Mouse (Mus musculus) skeletal muscle tissue, adult 2 months (tissue): ENCODE data around the gene R3hdml.
"Not testable (repeated sequence)": the region's sequence is repeated elsewhere in the genome, so short reads cannot be mapped to it uniquely, and the experiment has no call there.

Source experiments
- DNase-seq: peaks from one replicate; pipeline ENCODE4 v3.0.0-alpha.2; 2012; ENCODE audit warnings: low read depth, low spot score

R3hdml gene

DNA sequence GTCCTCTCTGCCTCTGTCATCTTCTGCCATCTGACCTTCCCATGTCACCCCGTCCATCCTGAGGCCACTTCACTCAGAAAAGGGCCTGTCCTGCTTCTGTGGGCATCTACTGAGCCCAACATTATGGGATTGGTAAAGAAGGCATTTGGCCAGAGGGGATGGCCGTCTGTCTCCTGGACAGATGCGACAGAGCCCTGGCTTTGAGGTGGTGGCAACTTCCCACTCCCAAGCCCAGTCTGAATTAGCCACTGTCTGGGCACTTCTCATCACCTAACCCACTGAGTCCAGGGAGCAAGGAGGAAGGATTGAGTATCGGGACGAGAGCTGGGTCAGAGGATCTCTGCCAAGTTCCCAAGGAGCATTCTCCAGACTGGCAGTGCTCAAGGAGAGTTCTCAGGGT is at the start of gene R3hdml:
Gene R3hdml (plus strand): TSS at position 301 of the 400 bp plus-strand sequence.
- no peak for DNase-seq

DNA sequence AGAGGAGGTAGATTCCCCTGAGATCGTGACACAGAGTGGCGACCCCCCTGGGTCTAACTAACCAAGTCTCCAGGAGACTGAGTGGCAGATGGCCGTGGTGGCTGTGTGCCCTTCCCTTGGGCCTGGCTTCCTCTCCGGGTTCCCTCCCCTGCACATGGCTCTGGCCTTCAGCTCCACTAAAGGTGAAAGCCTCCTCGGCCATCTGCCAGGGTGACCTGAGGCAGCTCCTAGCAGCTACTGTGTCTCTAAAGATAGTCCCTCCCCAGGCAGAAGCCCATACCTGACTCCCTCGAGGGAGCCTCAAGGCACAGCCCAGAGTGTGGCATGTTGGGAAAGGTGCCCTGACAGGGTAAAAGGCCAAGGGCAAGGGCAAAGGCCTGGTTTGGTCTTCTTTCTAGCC is 48.6 kb upstream of the R3hdml start:
- peak; percentile 81 for DNase-seq

DNA sequence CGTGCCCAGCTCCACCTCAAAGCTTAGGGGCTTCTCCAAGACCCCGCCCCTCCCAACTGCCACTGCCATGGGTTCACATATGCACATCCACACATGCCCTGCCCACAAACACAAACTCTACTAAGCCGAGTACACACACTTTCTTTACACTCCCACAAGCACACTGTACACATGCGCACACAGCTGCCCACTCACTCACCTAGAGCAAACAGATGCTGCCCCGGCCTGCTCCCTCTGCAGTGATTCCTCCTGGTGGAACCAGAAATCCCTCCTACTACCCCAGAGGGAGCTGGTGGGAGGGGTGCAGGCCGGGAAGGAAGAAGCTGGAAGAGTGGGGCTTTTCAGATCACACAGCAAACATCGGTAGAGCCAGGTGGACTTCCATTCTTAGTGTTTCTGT is 48.1 kb upstream of the R3hdml start:
- no peak for DNase-seq

DNA sequence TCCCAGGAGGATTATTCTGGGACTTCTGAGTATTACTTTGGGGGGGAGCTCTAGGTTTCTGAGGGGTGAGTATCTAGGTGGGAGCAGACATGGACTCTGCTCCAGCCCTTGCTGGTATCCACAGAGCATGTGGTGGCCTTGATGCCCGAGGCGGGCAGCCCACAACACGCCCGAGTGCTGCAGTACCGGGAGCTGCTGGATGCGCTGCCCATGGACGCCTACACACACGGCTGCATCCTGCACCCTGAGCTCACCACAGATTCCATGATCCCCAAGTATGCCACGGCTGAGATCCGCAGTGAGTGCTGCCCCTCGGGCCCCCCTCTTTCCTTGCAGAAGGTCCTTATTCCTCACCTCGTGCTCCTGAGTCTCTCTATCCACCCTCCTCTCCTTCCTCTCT is 44.7 kb upstream of the R3hdml start:
- no peak for DNase-seq

DNA sequence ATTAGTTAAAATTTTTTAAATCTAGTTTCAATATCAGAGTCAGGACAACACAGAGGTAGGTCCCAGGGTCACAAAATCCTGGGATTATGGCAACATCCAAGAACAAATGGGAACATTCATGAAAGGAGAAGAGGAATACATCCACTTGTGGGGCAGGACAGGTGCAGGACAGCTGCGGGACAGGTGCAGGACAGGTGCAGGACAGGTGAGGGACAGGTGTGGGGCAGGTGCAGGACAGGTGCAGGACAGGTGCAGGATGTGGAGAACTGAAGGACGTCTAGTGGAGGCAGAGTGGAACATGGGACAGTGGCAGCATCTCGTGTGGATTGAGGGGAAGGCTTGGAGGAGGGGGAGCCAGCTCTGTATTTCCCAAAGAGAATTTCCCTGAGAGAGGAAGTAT is 42.8 kb upstream of the R3hdml start:
- DNase-seq: no peak

DNA sequence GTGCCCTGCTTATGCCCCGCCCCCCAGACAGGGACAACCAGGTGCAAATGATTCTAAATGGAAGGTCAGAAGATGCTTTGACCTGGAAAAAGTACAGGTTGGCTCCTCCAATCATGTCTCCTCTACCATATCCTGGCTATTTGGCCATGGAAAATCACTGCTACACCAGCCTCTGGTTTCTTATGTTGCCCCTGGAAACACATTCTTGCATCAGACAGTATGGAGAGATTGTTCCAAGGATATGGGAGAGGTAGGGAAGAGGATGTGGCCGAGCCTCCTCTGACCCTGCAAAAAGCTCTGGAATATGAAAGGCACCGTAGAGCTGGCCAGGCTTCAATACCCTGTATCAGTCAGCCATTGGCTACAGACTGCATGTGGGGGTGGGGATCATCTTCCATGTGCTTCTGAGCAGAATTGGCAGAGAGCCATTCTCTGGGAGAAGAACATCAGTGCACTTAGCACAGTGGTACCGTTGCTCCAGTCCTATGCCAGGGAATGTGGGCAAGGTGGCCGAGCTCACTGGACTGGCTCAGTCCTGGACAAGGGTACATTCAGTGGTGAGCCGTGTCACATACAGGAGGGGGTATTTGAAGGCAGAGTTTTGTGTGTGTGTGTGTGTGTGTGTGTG is 41.3 kb upstream of the R3hdml start:
- no peak for DNase-seq

DNA sequence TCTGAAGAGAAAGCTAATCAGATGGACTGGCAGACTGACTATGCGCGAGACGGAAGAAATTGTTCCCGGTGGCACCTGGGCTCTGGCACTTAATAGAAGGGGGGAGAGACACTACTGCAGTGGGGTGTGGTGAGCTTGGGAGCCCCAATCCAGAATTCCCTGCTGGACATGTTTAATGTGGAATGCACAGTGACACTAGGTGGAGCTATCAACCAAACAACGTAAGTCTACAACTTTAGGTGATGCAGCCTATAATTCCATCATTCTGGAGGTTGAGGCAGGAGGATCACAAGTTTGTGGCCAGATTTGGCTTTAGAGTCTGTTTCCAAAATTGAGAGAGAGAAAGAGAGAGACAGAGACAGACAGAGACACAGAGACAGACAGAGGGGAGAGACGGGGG is 39.4 kb upstream of the R3hdml start:
- no peak for DNase-seq

DNA sequence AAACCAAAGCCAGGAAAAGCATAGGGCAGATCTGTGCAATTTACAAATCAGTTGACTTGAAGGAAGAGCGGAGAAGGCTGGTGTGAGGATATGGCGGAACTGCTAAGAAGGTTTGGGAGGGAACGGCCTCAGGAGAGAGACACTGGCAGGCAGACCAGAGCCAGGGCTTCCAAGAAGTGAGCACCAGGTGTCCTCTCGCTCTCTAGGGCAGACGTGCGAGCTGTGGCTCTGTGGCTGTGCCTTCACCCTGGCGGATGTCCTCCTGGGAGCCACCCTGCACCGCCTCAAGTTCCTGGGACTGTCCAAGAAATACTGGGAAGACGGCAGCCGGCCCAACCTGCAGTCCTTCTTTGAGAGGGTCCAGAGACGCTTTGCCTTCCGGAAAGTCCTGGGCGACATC is 38.7 kb upstream of the R3hdml start:
- DNase-seq: no peak

DNA sequence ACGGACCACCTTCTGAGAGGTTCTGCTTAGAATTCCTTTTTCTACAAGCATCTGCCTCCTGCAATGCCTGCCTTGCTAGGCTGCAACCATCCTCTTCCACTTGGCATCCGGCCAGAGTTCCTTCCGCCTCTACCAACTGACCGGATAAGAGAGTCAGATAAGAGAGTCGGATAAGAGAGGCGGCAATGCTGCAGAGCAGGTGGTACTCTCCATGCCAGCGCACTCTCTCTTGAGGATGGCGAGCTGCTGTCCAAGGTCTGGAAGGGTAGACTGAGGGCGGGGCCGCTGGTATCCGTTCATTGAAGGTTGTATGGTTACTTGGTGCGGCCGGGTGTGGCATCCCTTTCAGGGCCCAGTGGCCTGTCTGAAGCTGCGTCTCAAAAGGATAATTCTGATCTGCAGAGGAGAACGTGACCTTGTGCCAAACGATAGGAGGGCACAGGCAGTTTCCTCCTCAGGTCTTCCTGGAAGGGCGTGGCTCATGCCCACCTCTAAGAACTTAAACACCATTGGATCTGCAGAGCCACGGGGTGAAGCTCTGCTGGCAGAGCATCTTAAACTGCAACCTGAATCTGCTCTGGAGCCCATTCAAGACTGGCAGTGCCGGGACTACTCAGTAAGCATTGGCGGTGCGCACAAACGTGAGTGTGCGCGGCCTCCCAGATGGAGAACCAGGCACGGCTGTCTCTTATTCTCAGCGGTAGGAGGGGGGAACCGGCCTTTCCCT is 33.4 kb upstream of the R3hdml start:
- peak; percentile 81 for DNase-seq

DNA sequence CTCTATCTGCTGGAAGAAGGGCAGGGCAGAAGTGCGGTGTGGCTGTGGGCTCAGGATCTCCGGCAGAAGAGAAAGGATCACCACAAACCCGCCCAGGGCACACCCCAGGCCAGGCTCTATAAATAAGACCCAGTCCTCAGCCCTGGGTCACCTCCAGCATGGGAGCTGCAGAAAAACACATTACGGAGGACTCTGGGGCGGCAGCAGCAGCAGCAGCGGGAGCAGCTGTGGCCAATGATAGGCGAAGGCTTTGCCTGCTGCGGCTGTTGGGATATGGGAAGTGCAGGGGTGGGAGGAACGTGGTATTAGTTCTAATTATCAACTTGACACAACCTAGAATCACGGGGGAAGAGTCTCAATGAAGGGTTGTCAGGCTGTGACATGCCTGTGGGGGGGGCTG is 32.7 kb upstream of the R3hdml start:
- peak; percentile 76 for DNase-seq

DNA sequence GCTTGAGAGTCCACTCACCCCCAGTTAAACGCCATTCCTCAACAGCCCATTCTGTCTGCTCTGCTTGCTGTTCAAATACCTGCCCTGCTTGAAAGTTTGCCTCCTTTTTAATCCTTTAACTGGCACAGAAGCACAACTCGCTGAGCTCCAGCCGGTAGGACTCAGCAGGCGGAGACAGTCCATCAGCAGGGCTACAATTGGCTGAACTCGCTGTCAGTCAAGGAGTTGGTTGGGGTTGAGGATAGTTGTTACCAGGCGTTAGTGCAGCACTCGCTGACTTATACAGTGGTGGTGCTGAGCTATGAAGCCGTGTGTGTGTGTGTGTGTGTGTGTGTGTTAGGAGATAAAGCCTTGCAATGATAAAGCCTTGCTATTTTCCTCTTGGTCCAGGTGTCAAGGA is 31.5 kb upstream of the R3hdml start:
- no peak for DNase-seq

DNA sequence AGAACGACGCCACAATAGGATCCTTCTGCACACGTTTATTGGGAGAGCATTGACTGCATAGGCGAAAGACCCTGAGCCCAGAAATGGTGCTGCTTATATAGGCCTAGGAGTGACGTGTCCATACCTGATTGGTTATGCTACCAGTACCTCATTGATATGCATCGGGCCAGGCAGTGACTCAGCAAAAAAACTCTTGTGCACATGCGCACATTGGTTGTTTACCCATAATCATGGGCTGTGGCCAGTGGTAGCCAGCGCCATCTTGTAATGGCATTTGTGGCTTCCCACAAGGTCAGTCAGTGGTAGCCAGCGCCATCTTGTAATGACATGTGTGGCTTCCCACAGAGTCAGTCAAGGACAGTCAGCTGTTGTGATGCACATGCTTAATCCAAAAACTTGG is 30.8 kb upstream of the R3hdml start:
- not testable (repeated sequence) for DNase-seq

DNA sequence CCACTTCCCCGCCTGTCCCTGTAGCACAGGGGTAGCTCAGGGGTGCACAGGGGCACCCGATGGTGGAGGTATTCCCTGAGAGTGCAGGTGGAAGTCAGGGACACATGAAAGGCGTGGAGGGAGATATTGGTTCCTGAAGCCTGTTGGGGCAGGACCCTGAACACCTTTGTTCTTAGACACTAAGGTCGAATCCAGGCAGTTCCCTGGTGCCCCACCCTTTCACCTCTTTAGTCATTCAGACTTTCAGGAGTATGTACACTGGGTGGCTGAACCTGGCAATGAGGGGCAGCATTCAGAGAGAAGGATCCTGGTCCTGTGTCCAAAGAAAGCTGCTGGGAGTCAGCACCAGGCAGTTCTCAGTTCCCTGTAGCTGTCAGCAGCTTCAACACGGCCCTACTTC is 29.7 kb upstream of the R3hdml start:
- no peak for DNase-seq

DNA sequence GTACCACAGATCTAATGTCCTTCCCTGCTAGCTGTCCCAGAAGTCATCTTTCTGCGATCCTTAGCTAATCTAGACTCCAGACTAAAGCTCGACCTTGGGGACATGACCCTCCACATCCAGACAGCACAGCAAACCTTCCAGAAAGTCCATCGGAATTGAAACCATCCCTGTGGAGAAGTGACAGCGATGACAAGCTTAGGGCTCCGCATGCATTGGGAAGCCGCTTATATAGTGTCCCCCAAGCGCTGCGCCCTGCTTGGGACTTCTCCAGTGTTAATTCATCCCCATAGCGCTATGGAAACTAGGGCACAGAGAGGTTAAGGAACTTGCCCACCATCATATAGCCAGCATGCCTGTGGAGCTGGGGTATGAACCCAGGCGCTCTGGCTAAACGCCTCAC is 29.3 kb upstream of the R3hdml start:
- DNase-seq: no peak

DNA sequence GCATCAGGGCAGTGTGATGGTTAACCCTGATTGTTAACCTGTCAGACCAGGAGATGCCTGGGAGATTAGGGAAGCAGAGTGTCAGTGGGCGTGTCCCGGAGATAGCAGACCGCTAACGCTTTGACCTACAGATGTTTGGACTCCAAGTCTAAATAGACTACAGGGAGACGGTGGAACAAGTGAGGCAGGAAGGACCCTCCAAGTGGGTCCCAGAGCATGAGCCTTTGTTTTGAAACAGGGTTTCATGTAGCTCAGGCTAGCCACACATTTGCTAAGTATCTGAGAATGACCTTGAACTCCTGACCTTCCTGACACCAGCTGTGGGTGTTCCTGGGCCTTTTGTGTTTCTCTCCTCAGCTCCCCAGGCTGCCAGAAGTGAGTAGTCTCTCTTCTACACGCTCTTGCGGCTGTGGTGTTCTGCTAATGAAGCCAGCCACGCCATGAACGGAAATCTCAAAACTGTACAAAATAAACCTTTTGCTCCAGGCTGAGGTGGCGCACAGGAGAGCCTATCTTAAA is 28.8 kb upstream of the R3hdml start:
- no peak for DNase-seq

DNA sequence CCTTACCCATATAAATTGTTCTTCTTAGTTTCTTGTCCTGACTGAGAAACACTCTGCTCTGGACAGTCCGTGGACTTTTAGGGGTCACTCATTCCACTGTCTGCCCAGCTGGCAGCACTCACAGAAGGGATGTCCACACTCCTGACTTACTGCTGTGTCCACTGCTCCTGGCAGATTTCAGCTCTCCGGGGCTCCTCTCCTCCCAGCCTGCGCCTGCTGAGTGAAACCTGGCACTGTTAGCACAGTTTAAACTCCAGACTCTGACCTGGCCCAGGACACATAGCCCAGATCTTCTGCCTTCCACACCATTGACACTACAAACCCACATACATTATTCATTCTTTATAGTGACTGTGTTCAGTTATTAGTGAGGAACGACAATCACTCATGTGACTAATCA is 28.1 kb upstream of the R3hdml start:
- DNase-seq: peak; percentile 52

DNA sequence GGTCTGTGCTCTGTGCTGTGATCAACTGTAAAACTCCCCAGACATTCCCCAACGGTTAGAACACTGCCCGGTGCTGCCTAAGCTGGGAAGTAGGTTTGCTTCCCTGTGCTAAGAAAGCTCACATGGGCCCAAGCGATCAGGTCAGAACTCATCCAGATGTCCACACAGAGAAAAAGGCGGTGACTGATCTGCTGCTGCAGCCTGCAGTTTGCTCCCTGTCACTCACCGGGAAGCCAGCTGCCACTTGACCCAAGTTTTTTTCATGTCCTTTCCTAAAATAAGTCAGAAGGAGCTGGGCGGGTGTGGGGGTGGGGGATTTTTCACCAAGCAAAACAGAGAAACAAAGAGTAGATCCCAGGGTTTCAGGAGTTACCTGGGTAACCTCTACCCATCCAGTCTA is 27.6 kb upstream of the R3hdml start:
- peak; percentile 63 for DNase-seq

DNA sequence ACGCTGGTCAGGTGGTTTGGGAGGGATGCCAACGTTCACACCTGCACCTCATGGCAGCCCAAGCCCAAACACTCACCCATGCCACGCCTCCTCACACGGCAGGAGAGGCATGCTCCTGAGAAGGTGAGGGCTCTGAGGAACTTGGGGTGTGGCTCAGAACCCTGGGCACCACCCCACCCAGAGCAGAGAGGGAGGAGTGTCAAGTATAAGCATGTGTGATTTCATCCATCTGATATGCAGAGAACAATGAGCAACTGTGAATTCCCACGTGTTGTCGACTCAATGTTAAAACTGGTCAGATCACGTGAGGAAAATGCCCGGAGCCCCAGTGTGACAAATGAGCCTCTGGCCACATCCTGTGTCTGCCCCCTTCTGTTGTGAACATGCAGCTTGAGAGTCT is 25.3 kb upstream of the R3hdml start:
- no peak for DNase-seq

DNA sequence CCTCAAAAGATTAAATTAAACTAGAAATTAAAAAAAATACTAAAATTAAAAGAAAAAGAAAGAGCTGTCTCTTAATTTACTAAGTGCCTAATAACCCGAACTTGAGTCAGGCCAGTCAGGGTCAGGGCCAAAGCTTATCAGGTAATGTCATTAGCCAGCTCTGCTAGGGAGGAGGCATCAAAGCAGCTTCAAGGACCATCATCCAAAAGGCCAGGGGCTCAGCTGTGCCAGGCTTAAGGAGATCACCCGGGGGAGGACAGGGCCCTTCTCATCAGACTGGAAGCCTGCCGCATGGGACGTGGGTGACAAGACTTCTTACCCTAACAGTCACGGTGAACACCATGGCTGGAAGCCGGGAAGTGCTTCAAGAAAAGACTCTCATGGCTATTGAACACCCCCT is 24.5 kb upstream of the R3hdml start:
- no peak for DNase-seq

DNA sequence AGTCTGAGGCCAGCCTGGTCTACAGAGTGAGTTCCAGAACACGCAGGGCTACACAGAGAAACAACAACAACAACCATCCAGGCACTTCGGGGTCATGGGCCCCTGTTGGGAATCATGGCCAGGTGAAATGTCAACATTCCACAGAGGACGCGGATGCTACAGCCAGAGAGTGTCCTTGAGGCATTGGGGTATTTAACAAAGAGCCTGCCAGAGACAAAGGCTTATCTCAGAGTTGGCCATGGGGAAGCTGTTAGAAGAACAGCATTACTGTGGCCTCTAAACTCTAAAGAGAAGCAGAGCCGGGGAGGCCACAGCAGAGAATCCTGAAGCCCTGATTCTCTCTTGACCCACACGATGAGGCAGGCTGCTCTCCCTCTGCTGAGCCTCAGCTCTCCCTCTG is 23.3 kb upstream of the R3hdml start:
- no peak for DNase-seq

DNA sequence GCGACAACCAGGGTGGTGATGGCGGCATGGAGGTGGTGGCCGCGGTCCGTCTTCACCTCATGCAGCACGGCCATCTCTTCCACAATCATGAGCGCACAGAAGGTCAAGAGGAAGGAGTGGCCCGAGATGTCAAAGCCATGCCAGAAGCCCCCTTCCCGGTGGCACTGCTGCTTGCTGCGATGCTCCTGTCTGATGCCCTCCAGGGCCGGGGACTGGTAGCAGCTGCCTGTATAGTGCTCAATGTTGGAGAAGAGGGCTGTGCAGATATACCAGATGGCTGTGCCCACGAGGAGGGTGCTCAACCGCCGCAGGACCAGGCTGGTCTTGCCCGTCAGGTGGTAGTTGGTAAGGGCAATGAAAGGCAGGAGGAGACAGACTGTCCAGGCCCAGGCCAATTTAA is 22.4 kb upstream of the R3hdml start:
- no peak for DNase-seq

DNA sequence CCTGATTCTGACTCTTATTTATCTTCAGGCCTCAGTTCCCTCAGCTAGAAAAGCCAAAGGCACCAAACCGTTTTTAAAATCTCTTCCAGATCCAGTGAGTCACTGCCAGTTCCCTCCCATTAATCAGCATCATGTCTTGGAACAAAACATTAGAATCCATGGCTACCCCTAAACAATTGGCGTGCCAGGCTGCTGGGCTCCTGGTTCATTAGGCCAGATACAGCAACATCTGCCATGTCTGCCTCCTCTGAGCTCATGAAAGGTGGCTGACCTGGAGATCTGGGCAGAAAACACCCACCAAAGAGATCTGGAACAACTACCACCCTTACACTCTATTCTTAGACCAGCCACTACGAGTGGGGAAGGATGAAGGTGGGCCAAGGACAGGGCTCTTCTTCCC is 21.0 kb upstream of the R3hdml start:
- DNase-seq: peak; percentile 40

DNA sequence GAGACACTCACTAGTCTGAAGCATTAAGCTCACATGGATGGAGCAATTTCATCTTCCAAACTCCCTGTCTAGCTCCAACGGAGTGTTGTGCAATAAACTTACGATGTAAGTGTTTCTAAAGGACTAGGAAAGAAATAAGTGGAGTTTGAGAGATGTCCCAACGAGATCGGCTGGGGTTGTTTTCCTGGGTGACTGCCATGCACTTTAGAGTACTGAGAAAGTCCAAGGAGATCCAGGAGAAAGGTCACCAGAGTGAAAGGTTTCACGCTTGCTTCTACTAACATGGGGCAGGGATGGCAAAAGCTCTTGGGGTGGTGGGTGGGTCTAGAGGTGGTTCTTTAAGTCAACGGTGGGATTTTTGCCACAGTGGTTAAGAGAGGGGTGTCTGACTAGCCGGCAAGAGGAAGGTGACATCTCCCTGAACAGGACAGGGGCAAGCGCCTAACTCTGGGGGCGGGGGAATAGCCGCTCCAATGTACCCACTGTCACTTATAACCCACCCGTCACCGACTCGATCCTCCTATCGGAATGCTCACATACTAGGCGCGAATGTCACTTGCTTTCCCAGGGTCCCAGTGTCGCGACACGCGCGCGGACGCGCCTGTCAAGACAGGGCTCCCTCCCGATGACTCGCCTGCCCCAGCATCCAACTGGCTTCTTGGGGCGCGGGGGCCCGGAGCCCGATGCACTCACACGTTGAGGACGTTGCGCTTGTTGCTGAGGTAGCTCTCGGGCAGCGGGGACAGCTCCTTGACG is 20.2 kb upstream of the R3hdml start:
- peak; percentile 53 for DNase-seq
